Mouse (Mus musculus) kidney, adult 9 months (tissue): Measurements from ENCODE around the gene Pfpl.
A peak's percentile ranks its signal among the peaks of the same experiment; 100 is the strongest.

Source experiments
- DNase-seq: peaks from one replicate; pipeline ENCODE4 v3.0.0; 2022

Gene Pfpl

GRCm38 (mm10) chr19:12465530-12466144 is 37.9 kb downstream of the Pfpl start:
- no peak for DNase-seq

- DNase-seq = peak; percentile 81
Observed at GRCm38 (mm10) chr19:12466204-12466603, 38.5 kb downstream of the Pfpl start.

GRCm38 (mm10) chr19:12467436-12467835 is 39.7 kb downstream of the Pfpl start:
- DNase-seq = peak; percentile 38

- DNase-seq = no peak
Observed at GRCm38 (mm10) chr19:12471866-12472265, 44.2 kb downstream of the Pfpl start.

- DNase-seq = no peak
Observed at GRCm38 (mm10) chr19:12472381-12472976, 44.8 kb downstream of the Pfpl start.

- no peak for DNase-seq
Observed at GRCm38 (mm10) chr19:12473201-12473641, 45.5 kb downstream of the Pfpl start.

GRCm38 (mm10) chr19:12473951-12474350 is 46.2 kb downstream of the Pfpl start:
- DNase-seq = no peak

GRCm38 (mm10) chr19:12475380-12476250 is 47.9 kb downstream of the Pfpl start:
- DNase-seq = peak; percentile 97

GRCm38 (mm10) chr19:12476721-12477270 is 49.1 kb downstream of the Pfpl start:
- peak; percentile 69 for DNase-seq

- no peak for DNase-seq
Observed at GRCm38 (mm10) chr19:12478369-12478768, 50.7 kb downstream of the Pfpl start.
